Mouse (Mus musculus): ENCODE data around the gene Serinc2. TPM values are rescaled to one million over a fixed set of nuclear protein-coding genes. Genes with fewer than 3 reads are reported as not detected.
"Not testable (repeated sequence)": the region's sequence is repeated elsewhere in the genome, so short reads cannot be mapped to it uniquely, and the experiment has no call there.

Serinc2 gene
- polyA plus RNA-seq, 1 experiment, result 66.5 TPM

GRCm38 (mm10) chr4:130248636-130249035, 30.4 kb downstream of the Serinc2 start:
- 60% methylated on average over 3 of the region's 3 CpGs for WGBS
- TF ChIP-seq CTCF (IDR thresholded peaks at IDR 0.05; ENCODE audit: insufficient read depth, low read length), result no peak
- no peak for TF ChIP-seq POLR2A (IDR thresholded peaks at IDR 0.05; ENCODE audit: borderline replicate concordance, extremely low read depth, low read depth, low read length)
- DNase-seq, result no peak
- no peak overlapping the region for H3K4me3 ChIP-seq (replicated peaks; ENCODE audit: extremely low read depth, low read depth, low read length)
- H3K4me1 ChIP-seq (ENCODE audit: control insufficient read depth, insufficient read depth, low read length), result no peaks in the 10 kb centered on the region

GRCm38 (mm10) chr4:130246132-130246531, 32.9 kb downstream of the Serinc2 start:
- Histone ChIP-seq H3K4me3 (replicated peaks; ENCODE audit: extremely low read depth, low read depth, low read length) (no peak overlapping the region), H3K4me1 (ENCODE audit: control insufficient read depth, insufficient read depth, low read length) (no peaks in the 10 kb centered on the region)
- TF ChIP-seq POLR2A (IDR thresholded peaks at IDR 0.05; ENCODE audit: borderline replicate concordance, extremely low read depth, low read depth, low read length) (no peak), CTCF (IDR thresholded peaks at IDR 0.05; ENCODE audit: insufficient read depth, low read length) (peak; percentile 89)
- peak; percentile 41 for DNase-seq
- WGBS, result 3% methylated on average over 6 of the region's 6 CpGs

- no peak for TF ChIP-seq CTCF (IDR thresholded peaks at IDR 0.05; ENCODE audit: insufficient read depth, low read length)
- H3K4me1 ChIP-seq (ENCODE audit: control insufficient read depth, insufficient read depth, low read length), result no peaks in the 10 kb centered on the region
- WGBS, result 50% methylated on average over 8 of the region's 8 CpGs
- no peak overlapping the region for H3K4me3 ChIP-seq (replicated peaks; ENCODE audit: extremely low read depth, low read depth, low read length)
- DNase-seq, result no peak
These were observed 34.3 kb downstream of the Serinc2 start for GRCm38 (mm10) chr4:130244749-130245148.

GRCm38 (mm10) chr4:130243621-130244020, 35.4 kb downstream of the Serinc2 start:
- H3K4me3 ChIP-seq (replicated peaks; ENCODE audit: extremely low read depth, low read depth, low read length); DNase-seq; H3K4me1 ChIP-seq (ENCODE audit: control insufficient read depth, insufficient read depth, low read length): not testable (repeated sequence)
- WGBS, result 41% methylated on average over 1 of the region's 1 CpGs

- Histone ChIP-seq H3K4me3 (replicated peaks; ENCODE audit: extremely low read depth, low read depth, low read length) (no peak overlapping the region), H3K4me1 (ENCODE audit: control insufficient read depth, insufficient read depth, low read length) (no peaks in the 10 kb centered on the region)
- no peak for DNase-seq
- 79% methylated on average over 5 of the region's 5 CpGs for WGBS
- TF ChIP-seq POLR2A (IDR thresholded peaks at IDR 0.05; ENCODE audit: borderline replicate concordance, extremely low read depth, low read depth, low read length), result no peak
- TF ChIP-seq CTCF (IDR thresholded peaks at IDR 0.05; ENCODE audit: insufficient read depth, low read length), result no peak
These were observed 36.0 kb downstream of the Serinc2 start for GRCm38 (mm10) chr4:130242956-130243355.

GRCm38 (mm10) chr4:130240695-130241094, 38.3 kb downstream of the Serinc2 start:
- WGBS, result 33% methylated on average over 5 of the region's 5 CpGs

GRCm38 (mm10) chr4:130237607-130238006, 41.4 kb downstream of the Serinc2 start:
- no peak overlapping the region for H3K4me3 ChIP-seq (replicated peaks; ENCODE audit: extremely low read depth, low read depth, low read length)
- 82% methylated on average over 4 of the region's 4 CpGs for WGBS
- no peak for DNase-seq
- no peaks in the 10 kb centered on the region for H3K4me1 ChIP-seq (ENCODE audit: control insufficient read depth, insufficient read depth, low read length)
- TF ChIP-seq CTCF (IDR thresholded peaks at IDR 0.05; ENCODE audit: insufficient read depth, low read length) (no peak), POLR2A (IDR thresholded peaks at IDR 0.05; ENCODE audit: borderline replicate concordance, extremely low read depth, low read depth, low read length) (no peak)

More at GRCm38 (mm10) chr4:130240695-130241094, 38.3 kb downstream of the Serinc2 start:
- Histone ChIP-seq H3K4me3 (replicated peaks; ENCODE audit: extremely low read depth, low read depth, low read length) (no peak overlapping the region), H3K4me1 (ENCODE audit: control insufficient read depth, insufficient read depth, low read length) (no peaks in the 10 kb centered on the region)
- no peak for TF ChIP-seq CTCF (IDR thresholded peaks at IDR 0.05; ENCODE audit: insufficient read depth, low read length)
- TF ChIP-seq POLR2A (IDR thresholded peaks at IDR 0.05; ENCODE audit: borderline replicate concordance, extremely low read depth, low read depth, low read length), result no peak
- no peak for DNase-seq

GRCm38 (mm10) chr4:130236361-130236760, 42.6 kb downstream of the Serinc2 start:
- Histone ChIP-seq H3K4me3 (replicated peaks; ENCODE audit: extremely low read depth, low read depth, low read length) (no peak overlapping the region), H3K4me1 (ENCODE audit: control insufficient read depth, insufficient read depth, low read length) (no peaks in the 10 kb centered on the region)
- WGBS, result 62% methylated on average over 8 of the region's 8 CpGs
- no peak for DNase-seq
- TF ChIP-seq CTCF (IDR thresholded peaks at IDR 0.05; ENCODE audit: insufficient read depth, low read length) (no peak), POLR2A (IDR thresholded peaks at IDR 0.05; ENCODE audit: borderline replicate concordance, extremely low read depth, low read depth, low read length) (no peak)

- H3K4me1 ChIP-seq (ENCODE audit: control insufficient read depth, insufficient read depth, low read length), result no peaks in the 10 kb centered on the region
- H3K4me3 ChIP-seq (replicated peaks; ENCODE audit: extremely low read depth, low read depth, low read length), result no peak overlapping the region
- no peak for DNase-seq
- TF ChIP-seq POLR2A (IDR thresholded peaks at IDR 0.05; ENCODE audit: borderline replicate concordance, extremely low read depth, low read depth, low read length), result no peak
- no peak for TF ChIP-seq CTCF (IDR thresholded peaks at IDR 0.05; ENCODE audit: insufficient read depth, low read length)
These were observed 54.9 kb downstream of the Serinc2 start for GRCm38 (mm10) chr4:130224071-130224470.

GRCm38 (mm10) chr4:130222179-130222578, 56.8 kb downstream of the Serinc2 start, which contains the start of gene Gm853:
TSS of gene Gm853 (minus strand) at chr4:130222401.
- no peak for TF ChIP-seq CTCF (IDR thresholded peaks at IDR 0.05; ENCODE audit: insufficient read depth, low read length)
- H3K4me3 ChIP-seq (replicated peaks; ENCODE audit: extremely low read depth, low read depth, low read length), result no peak within 1 kb of the TSS

GRCm38 (mm10) chr4:130220176-130220575, 58.8 kb downstream of the Serinc2 start:
- H3K4me3 ChIP-seq (replicated peaks; ENCODE audit: extremely low read depth, low read depth, low read length), result no peak overlapping the region
- no peak for DNase-seq
- WGBS, result 78% methylated on average over 9 of the region's 9 CpGs
- TF ChIP-seq CTCF (IDR thresholded peaks at IDR 0.05; ENCODE audit: insufficient read depth, low read length) (no peak), POLR2A (IDR thresholded peaks at IDR 0.05; ENCODE audit: borderline replicate concordance, extremely low read depth, low read depth, low read length) (no peak)
- no peaks in the 10 kb centered on the region for H3K4me1 ChIP-seq (ENCODE audit: control insufficient read depth, insufficient read depth, low read length)

More at GRCm38 (mm10) chr4:130222179-130222578, 56.8 kb downstream of the Serinc2 start, which contains the start of gene Gm853:
- no peaks in the 10 kb centered on the region for H3K4me1 ChIP-seq (ENCODE audit: control insufficient read depth, insufficient read depth, low read length)
- DNase-seq, result no peak
- 66% methylated on average over 4 of the region's 4 CpGs for WGBS
